ENCODE assay signal across 8 mouse cellular contexts in the genomic region with DNA sequence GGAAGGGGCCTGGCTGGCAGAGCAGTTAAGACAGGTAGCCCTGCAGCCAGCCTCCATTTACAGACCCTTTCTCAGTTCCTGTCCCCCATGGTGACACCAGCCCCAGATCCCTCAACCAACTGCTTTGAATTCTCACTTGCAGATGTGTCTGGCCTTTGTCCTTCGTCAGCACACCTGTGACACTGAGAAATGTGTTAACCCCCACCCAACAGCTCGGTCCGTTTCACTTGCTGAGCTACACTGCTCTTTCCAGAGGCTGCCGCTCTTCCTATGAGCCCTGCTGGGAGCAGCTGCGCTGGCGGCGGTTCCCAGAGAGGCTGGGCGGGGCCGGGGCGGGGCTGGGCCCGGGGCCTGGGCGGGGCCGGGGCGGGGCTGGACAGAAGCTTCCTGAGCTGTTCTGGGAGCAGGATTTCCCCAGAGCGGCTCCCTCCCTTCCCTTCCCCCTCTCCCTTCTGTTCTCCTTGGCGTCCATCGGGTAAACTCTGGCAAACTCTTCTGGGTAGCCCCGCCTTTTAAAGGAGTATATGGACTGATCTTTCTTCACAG.
DNase-seq lines count a peak whose midpoint lies in the region; ATAC-seq and TF ChIP-seq lines count a peak whose summit lies in the region.

No protein-coding gene starts in this region.

- peak; percentile 64 for ATAC-seq in erythroblast, adult 5-6 weeks (replicated peaks; ENCODE audit: low FRiP score, poor library complexity, severe bottlenecking)
- ATAC-seq in heart, embryonic 13.5 days (ENCODE audit: extremely low read depth, insufficient number of reproducible peaks, low FRiP score, low TSS enrichment) = peak; percentile 79
- peak; percentile 93 for ATAC-seq in kidney, embryonic 14.5 days (ENCODE audit: low FRiP score, low TSS enrichment)
- peak; percentile 95 for ATAC-seq in lung, embryonic 15.5 days (ENCODE audit: borderline replicate concordance, extremely low read depth, low FRiP score, low TSS enrichment)

- H3K4me3 ChIP-seq in ES-E14 (ENCODE audit: insufficient read depth in 1 of 2, low read depth in 1 of 2, low read length in 2 of 2, poor library complexity in 1 of 2, severe bottlenecking in 1 of 2) = peak overlapping the region; percentile 40 to 47; a peak in 3 of 4 replicates
- peak overlapping the region; percentile 32 for H3K4me3 ChIP-seq in bone marrow, adult 2 months (replicated peaks; ENCODE audit: control insufficient read depth, low read depth, low read length)
- H3K4me3 ChIP-seq in heart, embryonic 13.5 days = peak overlapping the region; percentile 46
- H3K4me3 ChIP-seq in kidney, embryonic 14.5 days (ENCODE audit: low read length) = peak overlapping the region; percentile 25
- peak overlapping the region; percentile 26 for H3K4me3 ChIP-seq in lung, embryonic 15.5 days
- peak overlapping the region; percentile 27; the same call in 1 of the 2 replicates for H3K4me3 ChIP-seq in olfactory bulb, adult 2 months (ENCODE audit: insufficient read depth, low read depth, low read length)

- peak; percentile 78 for DNase-seq in ES-E14 (ENCODE audit: low read depth, low spot score)
- DNase-seq in thymus, postnatal 25 days = peak; percentile 70

- in situ Hi-C loops in ES-E14 (cut with MboI; ENCODE audit: low sequenced_read_pairs in 2 of 2, unreplicated experiment in 2 of 2) = loop anchor here in 1 of 2 experiments (10.0 kb wide), 1 partner anchor 117 kb away; no protein-coding TSS in a partner anchor

- 2% methylated on average over 18 of the region's 18 CpGs for WGBS in bone marrow, adult 2 months
- 1% methylated on average over 18 of the region's 18 CpGs for WGBS in heart, embryonic 13.5 days
- 2% methylated on average over 18 of the region's 18 CpGs for WGBS in kidney, embryonic 14.5 days
- under 1% methylated on average over 18 of the region's 18 CpGs for WGBS in lung, embryonic 15.5 days
- 2% methylated on average over 18 of the region's 18 CpGs for WGBS in olfactory bulb, adult 2 months

- no peaks in the 10 kb centered on the region for H3K27me3 ChIP-seq in heart, embryonic 13.5 days (replicated peaks)
- H3K27me3 ChIP-seq in kidney, embryonic 14.5 days (ENCODE audit: control insufficient read depth, insufficient read depth, low read length) = no peaks in the 10 kb centered on the region
- no peaks in the 10 kb centered on the region for H3K27me3 ChIP-seq in lung, embryonic 15.5 days

- H3K27ac ChIP-seq in ES-E14 (ENCODE audit: insufficient read depth, low read depth, low read length, poor library complexity, severe bottlenecking) = peak overlapping the region; percentile 69
- H3K27ac ChIP-seq in bone marrow, adult 2 months (ENCODE audit: control insufficient read depth, insufficient read depth, low read depth, low read length, poor library complexity) = peak overlapping the region; percentile 72
- peak overlapping the region; percentile 91 for H3K27ac ChIP-seq in heart, embryonic 13.5 days (replicated peaks)
- peak overlapping the region; percentile 85 for H3K27ac ChIP-seq in kidney, embryonic 14.5 days (ENCODE audit: low read depth, low read length)
- H3K27ac ChIP-seq in lung, embryonic 15.5 days = peak overlapping the region; percentile 83
- peak overlapping the region; percentile 28 for H3K27ac ChIP-seq in olfactory bulb, adult 2 months (ENCODE audit: insufficient read depth, low read depth, low read length)

- H3K9me3 ChIP-seq in ES-E14 (ENCODE audit: control insufficient read depth, insufficient read depth, low read depth, low read length) = no peaks in the 10 kb centered on the region
- H3K9me3 ChIP-seq in heart, embryonic 13.5 days = no peaks in the 10 kb centered on the region
- H3K9me3 ChIP-seq in kidney, embryonic 14.5 days (ENCODE audit: control insufficient read depth, low read length) = no peaks in the 10 kb centered on the region
- no peaks in the 10 kb centered on the region for H3K9me3 ChIP-seq in lung, embryonic 15.5 days

- no peak for TF ChIP-seq POLR2A in bone marrow, adult 2 months (IDR thresholded peaks at IDR 0.05; ENCODE audit: borderline replicate concordance, control insufficient read depth, low read depth, low read length)
- TF ChIP-seq POLR2A in olfactory bulb, adult 2 months (IDR thresholded peaks at IDR 0.05; ENCODE audit: insufficient read depth, low read depth, low read length) = no peak

- no peak for TF ChIP-seq CTCF in bone marrow, adult 2 months (IDR thresholded peaks at IDR 0.05; ENCODE audit: control insufficient read depth, insufficient read depth, low read length)
- no peak for TF ChIP-seq CTCF in olfactory bulb, adult 2 months (IDR thresholded peaks at IDR 0.05; ENCODE audit: insufficient read depth, low read depth, low read length)

- peaks cover 5% of the 10 kb centered on the region; the same call in 1 of the 2 replicates for H3K36me3 ChIP-seq in ES-E14 (ENCODE audit: control insufficient read depth, insufficient read depth, low read length, poor library complexity, severe bottlenecking)
- H3K36me3 ChIP-seq in heart, embryonic 13.5 days = peaks cover 4% of the 10 kb centered on the region; the same call in 1 of the 2 replicates
- no peaks in the 10 kb centered on the region for H3K36me3 ChIP-seq in kidney, embryonic 14.5 days (ENCODE audit: control insufficient read depth, insufficient read depth, low read length)
- no peaks in the 10 kb centered on the region for H3K36me3 ChIP-seq in lung, embryonic 15.5 days

- H3K4me1 ChIP-seq in ES-E14 (ENCODE audit: control insufficient read depth in 2 of 2, insufficient read depth in 2 of 2, low read length in 2 of 2, poor library complexity in 1 of 2) = peaks cover 3 to 16% of the 10 kb centered on the region in 2 experiments; a peak in 3 of 4 replicates
- peaks cover 14% of the 10 kb centered on the region for H3K4me1 ChIP-seq in bone marrow, adult 2 months (ENCODE audit: control insufficient read depth, insufficient read depth, low read length)
- H3K4me1 ChIP-seq in heart, embryonic 13.5 days = peaks cover 61% of the 10 kb centered on the region
- peaks cover 38% of the 10 kb centered on the region for H3K4me1 ChIP-seq in kidney, embryonic 14.5 days (ENCODE audit: control insufficient read depth, insufficient read depth, low read length)
- H3K4me1 ChIP-seq in lung, embryonic 15.5 days = peaks cover 40% of the 10 kb centered on the region
- H3K4me1 ChIP-seq in olfactory bulb, adult 2 months (ENCODE audit: control insufficient read depth, insufficient read depth, low read length) = peaks cover 44% of the 10 kb centered on the region

- peak overlapping the region; percentile 75 for H3K4me2 ChIP-seq in heart, embryonic 13.5 days
- H3K4me2 ChIP-seq in kidney, embryonic 14.5 days (replicated peaks; ENCODE audit: low read depth, low read length) = peak overlapping the region; percentile 47
- H3K4me2 ChIP-seq in lung, embryonic 15.5 days = peak overlapping the region; percentile 63

- no peak overlapping the region for H3K9ac ChIP-seq in ES-E14 (ENCODE audit: insufficient read depth, low read depth, low read length, poor library complexity, severe bottlenecking)
- H3K9ac ChIP-seq in heart, embryonic 13.5 days = peak overlapping the region; percentile 81
- H3K9ac ChIP-seq in kidney, embryonic 14.5 days (ENCODE audit: low read depth, low read length) = peak overlapping the region; percentile 60
- peak overlapping the region; percentile 17 for H3K9ac ChIP-seq in lung, embryonic 15.5 days

TF ChIP-seq in ES-E14, 5 proteins besides CTCF, POLR2A, EP300 and RAD21:
- TF ChIP-seq MAFK (IDR thresholded peaks at IDR 0.05; ENCODE audit: insufficient read depth, low read depth, low read length) (no peak), HCFC1 (IDR thresholded peaks at IDR 0.05; ENCODE audit: borderline replicate concordance, insufficient read depth, low read length) (no peak), CHD2 (IDR thresholded peaks at IDR 0.05; ENCODE audit: low read depth, low read length) (no peak), ZNF384 (IDR thresholded peaks at IDR 0.05; ENCODE audit: low read depth, low read length) (no peak), ZC3H11A (IDR thresholded peaks at IDR 0.05; ENCODE audit: borderline replicate concordance, low read depth, low read length) (no peak)

Comparison
In these comparisons a context has a peak if more than half of its experiments do, and no peak if none do; other contexts are left out.
1. Peak in every context shown above with its lines: DNase-seq, ATAC-seq, H3K4me3 ChIP-seq and H3K27ac ChIP-seq.
2. H3K27ac ChIP-seq: peak in every context shown above with its lines; median percentile 91 in heart, embryonic 13.5 days; 85 in kidney, embryonic 14.5 days; 83 in lung, embryonic 15.5 days; 72 in bone marrow, adult 2 months; 69 in ES-E14; 28 in olfactory bulb, adult 2 months.